Mouse (Mus musculus): ENCODE measurements at regions not wholly inside any gene's neighbourhood (a gene's known extent, or its start where the extent isn't known, plus 50 kb on each side); places are given as distances from the start of the nearest gene placed in this dataset.

- H3K9me3 ChIP-seq (replicated peaks; ENCODE audit: control insufficient read depth, low read length) = no peaks in the 10 kb centered on the region
- H3K27ac ChIP-seq (ENCODE audit: low read length) = no peak overlapping the region
- H3K4me1 ChIP-seq (ENCODE audit: control insufficient read depth, low read depth, low read length) = no peaks in the 10 kb centered on the region
- H3K27me3 ChIP-seq (ENCODE audit: control insufficient read depth, insufficient read depth, low read depth, low read length) = no peaks in the 10 kb centered on the region
- H3K36me3 ChIP-seq (ENCODE audit: control insufficient read depth, insufficient read depth) = no peaks in the 10 kb centered on the region
- WGBS (ENCODE audit: insufficient replicate concordance) = 62% methylated on average over 4 of the region's 4 CpGs
- ATAC-seq (ENCODE audit: low read depth) = no peak
- no peak overlapping the region for H3K4me3 ChIP-seq (ENCODE audit: low read depth, low read length)
- H3K4me2 ChIP-seq (ENCODE audit: low read depth, low read length) = no peak overlapping the region
- no peak overlapping the region for H3K9ac ChIP-seq (ENCODE audit: low read depth, low read length)
Measured at GRCm38 (mm10) chr15:67245658-67246268, 745.1 kb upstream of the Lrrc6 start.

- H3K36me3 ChIP-seq (ENCODE audit: control insufficient read depth, insufficient read depth) = no peaks in the 10 kb centered on the region
- H3K9me3 ChIP-seq (replicated peaks; ENCODE audit: control insufficient read depth, low read length) = no peaks in the 10 kb centered on the region
Measured at GRCm38 (mm10) chr15:67244908-67245657, 744.4 kb upstream of the Lrrc6 start.

GRCm38 (mm10) chr15:67235107-67235785 is 734.5 kb upstream of the Lrrc6 start:
- 0 out of 2 replicates have a peak, but pooled peaks have one; percentile 9 for ATAC-seq (ENCODE audit: low read depth)
- 26% methylated on average over 5 of the region's 5 CpGs for WGBS (ENCODE audit: insufficient replicate concordance)
- no peak overlapping the region for H3K9ac ChIP-seq (ENCODE audit: low read depth, low read length)
- no peaks in the 10 kb centered on the region for H3K27me3 ChIP-seq (ENCODE audit: control insufficient read depth, insufficient read depth, low read depth, low read length)
- H3K36me3 ChIP-seq (ENCODE audit: control insufficient read depth, insufficient read depth) = no peaks in the 10 kb centered on the region
- H3K4me2 ChIP-seq (ENCODE audit: low read depth, low read length) = no peak overlapping the region
- H3K4me3 ChIP-seq (ENCODE audit: low read depth, low read length) = no peak overlapping the region
- no peaks in the 10 kb centered on the region for H3K4me1 ChIP-seq (ENCODE audit: control insufficient read depth, low read depth, low read length)
- no peaks in the 10 kb centered on the region for H3K9me3 ChIP-seq (replicated peaks; ENCODE audit: control insufficient read depth, low read length)
- H3K27ac ChIP-seq (ENCODE audit: low read length) = no peak overlapping the region

More at GRCm38 (mm10) chr15:67244908-67245657, 744.4 kb upstream of the Lrrc6 start:
- H3K4me1 ChIP-seq (ENCODE audit: control insufficient read depth, low read depth, low read length) = no peaks in the 10 kb centered on the region
- no peak for ATAC-seq (ENCODE audit: low read depth)
- no peak overlapping the region for H3K4me3 ChIP-seq (ENCODE audit: low read depth, low read length)
- H3K4me2 ChIP-seq (ENCODE audit: low read depth, low read length) = no peak overlapping the region
- H3K27ac ChIP-seq (ENCODE audit: low read length) = no peak overlapping the region
- whole genome bisulfite sequencing (ENCODE audit: insufficient replicate concordance) = 60% methylated on average over 10 of the region's 10 CpGs
- H3K27me3 ChIP-seq (ENCODE audit: control insufficient read depth, insufficient read depth, low read depth, low read length) = no peaks in the 10 kb centered on the region
- no peak overlapping the region for H3K9ac ChIP-seq (ENCODE audit: low read depth, low read length)

GRCm38 (mm10) chr15:67229359-67229758 is 728.6 kb upstream of the Lrrc6 start:
- Histone ChIP-seq H3K9me3 (replicated peaks; ENCODE audit: control insufficient read depth, low read length) (no peaks in the 10 kb centered on the region), H3K4me3 (ENCODE audit: low read depth, low read length) (no peak overlapping the region), H3K9ac (ENCODE audit: low read depth, low read length) (no peak overlapping the region), H3K27me3 (ENCODE audit: control insufficient read depth, insufficient read depth, low read depth, low read length) (no peaks in the 10 kb centered on the region), H3K27ac (ENCODE audit: low read length) (no peak overlapping the region), H3K36me3 (ENCODE audit: control insufficient read depth, insufficient read depth) (no peaks in the 10 kb centered on the region), H3K4me2 (ENCODE audit: low read depth, low read length) (no peak overlapping the region), H3K4me1 (ENCODE audit: control insufficient read depth, low read depth, low read length) (no peaks in the 10 kb centered on the region)
- WGBS (ENCODE audit: insufficient replicate concordance) = 66% methylated on average over 5 of the region's 5 CpGs
- ATAC-seq (ENCODE audit: low read depth) = no peak

DNA sequence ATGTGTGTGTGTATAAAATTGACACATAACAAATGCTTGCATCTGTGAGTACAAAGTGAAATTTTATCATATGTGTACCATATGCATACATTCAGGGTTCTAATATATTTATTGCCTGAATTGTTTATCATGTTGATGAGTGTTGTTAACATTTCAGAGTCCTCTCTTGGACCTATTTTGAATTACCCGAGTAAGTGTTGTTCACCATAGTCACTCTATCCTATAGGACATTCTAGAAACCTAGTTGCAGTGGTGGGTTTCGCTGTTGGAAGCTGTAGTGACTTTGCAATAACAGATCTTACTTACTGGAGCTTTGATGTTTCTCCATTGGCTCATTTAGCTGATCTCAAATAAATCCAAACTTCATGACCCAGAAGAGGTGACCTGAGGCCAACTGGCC is 727.9 kb upstream of the Lrrc6 start:
- Histone ChIP-seq H3K4me2 (ENCODE audit: low read depth, low read length) (no peak overlapping the region), H3K9me3 (replicated peaks; ENCODE audit: control insufficient read depth, low read length) (no peaks in the 10 kb centered on the region), H3K4me1 (ENCODE audit: control insufficient read depth, low read depth, low read length) (no peaks in the 10 kb centered on the region), H3K27ac (ENCODE audit: low read length) (no peak overlapping the region), H3K4me3 (ENCODE audit: low read depth, low read length) (no peak overlapping the region), H3K27me3 (ENCODE audit: control insufficient read depth, insufficient read depth, low read depth, low read length) (no peaks in the 10 kb centered on the region), H3K36me3 (ENCODE audit: control insufficient read depth, insufficient read depth) (no peaks in the 10 kb centered on the region), H3K9ac (ENCODE audit: low read depth, low read length) (no peak overlapping the region)
- ATAC-seq (ENCODE audit: low read depth) = no peak
- WGBS (ENCODE audit: insufficient replicate concordance) = 62% methylated on average over 2 of the region's 2 CpGs

GRCm38 (mm10) chr15:67227456-67228164 is 726.9 kb upstream of the Lrrc6 start:
- ATAC-seq (ENCODE audit: low read depth) = no peak
- H3K27ac ChIP-seq (ENCODE audit: low read length) = no peak overlapping the region
- H3K27me3 ChIP-seq (ENCODE audit: control insufficient read depth, insufficient read depth, low read depth, low read length) = no peaks in the 10 kb centered on the region
- no peaks in the 10 kb centered on the region for H3K4me1 ChIP-seq (ENCODE audit: control insufficient read depth, low read depth, low read length)
- no peaks in the 10 kb centered on the region for H3K9me3 ChIP-seq (replicated peaks; ENCODE audit: control insufficient read depth, low read length)
- H3K9ac ChIP-seq (ENCODE audit: low read depth, low read length) = no peak overlapping the region
- no peak overlapping the region for H3K4me2 ChIP-seq (ENCODE audit: low read depth, low read length)
- H3K4me3 ChIP-seq (ENCODE audit: low read depth, low read length) = no peak overlapping the region
- WGBS (ENCODE audit: insufficient replicate concordance) = 52% methylated on average over 7 of the region's 7 CpGs
- H3K36me3 ChIP-seq (ENCODE audit: control insufficient read depth, insufficient read depth) = no peaks in the 10 kb centered on the region

- no peak overlapping the region for H3K27ac ChIP-seq (ENCODE audit: low read length)
Measured at GRCm38 (mm10) chr15:67226900-67227299, 726.2 kb upstream of the Lrrc6 start.

More at GRCm38 (mm10) chr15:67226900-67227299, 726.2 kb upstream of the Lrrc6 start:
- no peak overlapping the region for H3K4me3 ChIP-seq (ENCODE audit: low read depth, low read length)
- H3K9me3 ChIP-seq (replicated peaks; ENCODE audit: control insufficient read depth, low read length) = no peaks in the 10 kb centered on the region
- no peak overlapping the region for H3K9ac ChIP-seq (ENCODE audit: low read depth, low read length)
- no peaks in the 10 kb centered on the region for H3K36me3 ChIP-seq (ENCODE audit: control insufficient read depth, insufficient read depth)
- no peaks in the 10 kb centered on the region for H3K27me3 ChIP-seq (ENCODE audit: control insufficient read depth, insufficient read depth, low read depth, low read length)
- H3K4me1 ChIP-seq (ENCODE audit: control insufficient read depth, low read depth, low read length) = no peaks in the 10 kb centered on the region
- no peak overlapping the region for H3K4me2 ChIP-seq (ENCODE audit: low read depth, low read length)
- 69% methylated on average over 9 of the region's 9 CpGs for WGBS (ENCODE audit: insufficient replicate concordance)
- ATAC-seq (ENCODE audit: low read depth) = no peak

Data from liver, embryonic 16.5 days (tissue).